Mouse (Mus musculus): ENCODE results near the gene Aplp1. TPM values are rescaled to one million over a fixed set of nuclear protein-coding genes. Genes with fewer than 3 reads are reported as not detected.
"Not testable (repeated sequence)": the region's sequence is repeated elsewhere in the genome, so short reads cannot be mapped to it uniquely, and the experiment has no call there.

Aplp1 gene
- polyA plus RNA-seq (2014; fragmentation: Nextera tagmentation; extraction: Ambion mirVana), result 662 and 710 TPM in 2 replicates

DNA sequence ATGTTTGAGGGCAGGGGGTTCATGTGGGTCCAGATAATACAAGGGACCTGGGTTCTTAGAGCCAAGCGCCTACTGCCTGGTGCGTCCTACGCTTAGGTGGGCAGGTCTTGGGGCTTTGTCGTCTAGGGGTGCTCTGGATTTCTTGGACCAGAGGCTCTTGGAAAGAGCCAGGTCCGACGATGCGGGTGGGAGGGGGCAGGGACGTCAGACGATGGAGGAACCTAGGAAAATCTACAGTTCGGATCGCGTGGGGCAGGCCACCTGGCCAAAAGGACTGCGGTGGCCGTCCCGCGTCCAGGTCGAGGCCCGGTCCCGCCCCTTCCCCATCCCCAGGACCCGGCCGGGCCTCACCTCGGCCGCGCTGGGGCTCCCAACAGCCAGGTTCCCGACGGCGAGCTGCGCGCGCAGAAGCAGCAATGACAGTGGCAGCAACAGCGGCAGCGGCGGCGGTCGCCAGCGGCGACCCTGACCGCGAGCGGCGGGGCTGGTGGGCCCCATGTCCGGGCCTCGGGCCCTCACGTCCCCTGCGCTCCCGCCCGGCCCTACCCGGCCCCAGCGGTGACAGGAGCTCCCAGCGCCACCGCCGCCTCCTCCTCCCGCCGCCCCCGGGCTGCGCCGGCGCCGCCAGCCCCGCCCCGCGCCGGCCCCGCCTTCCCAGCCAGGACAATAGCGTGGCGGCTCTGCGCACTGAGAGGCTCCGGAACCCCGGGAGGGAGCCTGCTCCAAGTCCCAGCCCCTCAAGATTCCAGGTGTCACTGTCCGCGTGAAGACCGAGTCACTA lies at the start of gene Aplp1:
Gene Aplp1, minus strand, starts transcription at position 565 of the 781 bp plus-strand sequence.
- Histone ChIP-seq H3K9me3 (ENCODE audit: control insufficient read depth, low read length) (no peaks in the 10 kb centered on the region), H3K4me1 (ENCODE audit: control insufficient read depth, insufficient read depth, low read length) (peaks cover 7% of the 10 kb centered on the region; the same call in 1 of the 2 replicates), H3K9ac (replicated peaks; ENCODE audit: low read length) (peak within 1 kb of the TSS; percentile 99), H3K36me3 (ENCODE audit: control insufficient read depth, insufficient read depth, low read length) (peaks cover 31% of the 10 kb centered on the region), H3K4me3 (replicated peaks; ENCODE audit: low read depth, low read length) (peak within 1 kb of the TSS; percentile 86), H3K27me3 (ENCODE audit: control insufficient read depth, insufficient read depth, low read length) (no peaks in the 10 kb centered on the region), H3K27ac (replicated peaks; ENCODE audit: low read depth, low read length) (peak within 1 kb of the TSS; percentile 98), H3K4me2 (ENCODE audit: low read length) (peak within 1 kb of the TSS; percentile 90)
- DNase-seq (peak; percentile 92), ATAC-seq (ENCODE audit: low FRiP score, low TSS enrichment) (peak; percentile 87)
- WGBS, result under 1% methylated on average over 62 of the region's 72 CpGs

DNA sequence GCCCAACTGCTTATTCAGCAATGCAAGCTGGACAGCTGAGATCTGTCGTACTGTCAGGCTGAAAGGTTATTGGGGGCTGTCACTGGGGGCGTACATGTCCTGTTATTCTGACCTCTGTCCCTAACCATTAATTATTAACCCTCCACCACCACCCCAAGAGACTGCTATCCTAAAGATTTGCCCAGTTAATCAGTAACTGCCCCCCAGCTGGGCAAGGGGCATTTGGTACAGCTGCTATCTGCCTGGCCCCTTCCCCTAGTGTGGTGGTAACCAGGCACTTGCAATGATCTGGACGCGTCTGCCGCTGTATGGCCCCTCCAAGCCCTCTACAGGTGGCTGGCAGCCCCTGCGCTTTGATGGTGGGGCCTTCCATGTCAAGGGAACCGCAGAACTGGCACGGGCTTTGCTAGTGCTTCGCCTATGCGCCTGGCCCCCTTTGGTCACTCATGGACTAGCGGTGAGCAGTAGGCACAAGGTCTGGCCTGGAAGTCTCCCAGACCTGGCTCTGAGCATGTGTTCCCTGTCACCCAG lies 48.1 kb upstream of the Aplp1 start, which contains the start of gene Prodh2:
Gene Prodh2, plus strand, starts transcription at position 222 of the 531 bp plus-strand sequence.
- DNase-seq (no peak), ATAC-seq (ENCODE audit: low FRiP score, low TSS enrichment) (no peak)
- no peaks in the 10 kb centered on the region for H3K4me1 ChIP-seq (ENCODE audit: control insufficient read depth, insufficient read depth, low read length)
- no peak within 1 kb of the TSS for H3K4me2 ChIP-seq (ENCODE audit: low read length)
- no peak within 1 kb of the TSS for H3K4me3 ChIP-seq (replicated peaks; ENCODE audit: low read depth, low read length)
- H3K36me3 ChIP-seq (ENCODE audit: control insufficient read depth, insufficient read depth, low read length), result no peaks in the 10 kb centered on the region
- WGBS, result 58% methylated on average over 11 of the region's 11 CpGs
- no peak within 1 kb of the TSS for H3K27ac ChIP-seq (replicated peaks; ENCODE audit: low read depth, low read length)
- H3K27me3 ChIP-seq (ENCODE audit: control insufficient read depth, insufficient read depth, low read length), result no peaks in the 10 kb centered on the region
- H3K9me3 ChIP-seq (ENCODE audit: control insufficient read depth, low read length), result no peaks in the 10 kb centered on the region
- H3K9ac ChIP-seq (replicated peaks; ENCODE audit: low read length), result no peak within 1 kb of the TSS

DNA sequence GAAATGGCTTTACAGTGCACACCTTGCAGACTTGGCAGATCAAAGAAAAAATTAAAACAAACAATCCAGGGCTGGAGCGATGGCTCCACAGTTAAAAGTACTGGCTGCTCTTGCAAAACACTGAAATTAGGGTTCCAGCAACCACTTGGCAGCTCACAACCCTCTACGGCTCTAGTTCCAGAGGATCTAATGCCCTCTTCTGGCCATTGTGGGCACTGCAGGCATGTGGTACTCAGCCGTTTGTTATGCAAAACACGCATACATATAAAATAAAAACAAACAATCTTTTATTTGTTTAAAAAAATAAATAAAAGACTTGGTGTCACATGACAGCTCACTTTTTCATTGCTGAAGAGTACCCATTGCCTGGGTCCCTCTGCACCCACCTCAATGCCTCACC lies 47.4 kb upstream of the Aplp1 start:
- WGBS, result 17% methylated on average over 4 of the region's 4 CpGs
- no peaks in the 10 kb centered on the region for H3K27me3 ChIP-seq (ENCODE audit: control insufficient read depth, insufficient read depth, low read length)
- ATAC-seq (ENCODE audit: low FRiP score, low TSS enrichment), result no peak

DNA sequence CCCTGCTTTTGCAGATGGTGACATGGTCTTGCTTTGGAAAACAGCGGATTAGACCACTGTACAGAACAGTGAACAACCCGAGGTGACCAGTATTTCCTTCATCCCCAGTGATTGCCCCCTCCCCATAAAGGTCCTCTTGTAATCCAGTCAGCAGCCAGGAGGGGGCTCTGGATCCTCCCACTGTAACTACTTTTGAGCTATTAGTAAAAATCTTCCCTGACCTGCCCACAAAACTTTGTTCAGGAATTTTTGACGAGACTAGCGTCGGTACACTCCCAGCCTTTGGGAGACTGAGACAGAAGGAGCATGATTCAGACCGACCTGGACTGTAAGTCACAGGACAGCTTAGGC lies 45.6 kb upstream of the Aplp1 start:
- WGBS, result 15% methylated on average over 6 of the region's 6 CpGs
- no peak overlapping the region for H3K9ac ChIP-seq (replicated peaks; ENCODE audit: low read length)
- peak; percentile 17 for DNase-seq
- no peak overlapping the region for H3K4me3 ChIP-seq (replicated peaks; ENCODE audit: low read depth, low read length)
- no peak for ATAC-seq (ENCODE audit: low FRiP score, low TSS enrichment)
- H3K9me3 ChIP-seq (ENCODE audit: control insufficient read depth, low read length), result no peaks in the 10 kb centered on the region
- no peaks in the 10 kb centered on the region for H3K36me3 ChIP-seq (ENCODE audit: control insufficient read depth, insufficient read depth, low read length)
- H3K4me2 ChIP-seq (ENCODE audit: low read length), result no peak overlapping the region
- H3K27me3 ChIP-seq (ENCODE audit: control insufficient read depth, insufficient read depth, low read length), result no peaks in the 10 kb centered on the region
- no peaks in the 10 kb centered on the region for H3K4me1 ChIP-seq (ENCODE audit: control insufficient read depth, insufficient read depth, low read length)
- H3K27ac ChIP-seq (replicated peaks; ENCODE audit: low read depth, low read length), result no peak overlapping the region

More for the DNA sequence above, 47.4 kb upstream of the Aplp1 start:
- H3K9me3 ChIP-seq (ENCODE audit: control insufficient read depth, low read length), result no peaks in the 10 kb centered on the region
- no peak overlapping the region for H3K4me2 ChIP-seq (ENCODE audit: low read length)
- H3K36me3 ChIP-seq (ENCODE audit: control insufficient read depth, insufficient read depth, low read length), result no peaks in the 10 kb centered on the region
- H3K4me3 ChIP-seq (replicated peaks; ENCODE audit: low read depth, low read length), result no peak overlapping the region
- no peaks in the 10 kb centered on the region for H3K4me1 ChIP-seq (ENCODE audit: control insufficient read depth, insufficient read depth, low read length)
- peak; percentile 86 for DNase-seq
- H3K27ac ChIP-seq (replicated peaks; ENCODE audit: low read depth, low read length), result no peak overlapping the region
- no peak overlapping the region for H3K9ac ChIP-seq (replicated peaks; ENCODE audit: low read length)

DNA sequence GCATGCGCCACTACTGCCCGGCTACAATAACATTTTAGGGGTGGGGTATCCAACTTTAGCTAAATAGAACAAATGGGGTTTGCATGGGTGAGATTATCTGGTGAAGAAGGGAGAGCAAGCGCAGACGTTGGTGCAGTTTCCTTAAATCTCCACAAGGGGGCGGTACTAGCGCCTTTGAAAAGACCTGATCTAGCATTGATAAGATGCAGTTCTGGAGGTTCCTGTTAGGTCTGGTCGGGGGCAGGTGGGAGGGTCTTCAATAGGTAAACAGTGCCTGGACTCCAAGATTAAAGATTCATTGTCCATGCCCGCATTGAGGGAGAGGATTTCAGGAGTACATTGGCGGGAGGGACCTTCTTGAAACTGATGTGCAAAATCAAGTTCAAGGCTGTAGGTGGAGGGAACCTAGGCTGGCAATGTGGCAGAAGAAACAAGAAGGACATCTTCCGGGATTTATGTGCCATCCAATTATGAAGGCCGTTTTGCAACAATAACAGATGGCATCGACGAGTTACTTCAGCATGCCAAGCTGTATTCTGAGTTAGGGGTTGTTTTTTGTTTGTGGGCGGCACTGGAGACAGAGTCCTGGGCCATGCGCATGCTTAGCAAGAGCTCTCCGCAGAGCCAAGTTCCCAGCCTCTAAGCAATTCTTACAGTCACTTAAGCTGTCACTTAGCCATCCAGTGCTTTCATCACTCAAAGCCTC lies 45.1 kb upstream of the Aplp1 start:
- Histone ChIP-seq H3K9me3 (ENCODE audit: control insufficient read depth, low read length) (no peaks in the 10 kb centered on the region), H3K27ac (replicated peaks; ENCODE audit: low read depth, low read length) (no peak overlapping the region), H3K36me3 (ENCODE audit: control insufficient read depth, insufficient read depth, low read length) (no peaks in the 10 kb centered on the region), H3K9ac (replicated peaks; ENCODE audit: low read length) (no peak overlapping the region), H3K27me3 (ENCODE audit: control insufficient read depth, insufficient read depth, low read length) (no peaks in the 10 kb centered on the region), H3K4me3 (replicated peaks; ENCODE audit: low read depth, low read length) (no peak overlapping the region), H3K4me2 (ENCODE audit: low read length) (no peak overlapping the region), H3K4me1 (ENCODE audit: control insufficient read depth, insufficient read depth, low read length) (no peaks in the 10 kb centered on the region)
- ATAC-seq (ENCODE audit: low FRiP score, low TSS enrichment) (no peak), DNase-seq (peak; percentile 80)
- 30% methylated on average over 16 of the region's 16 CpGs for WGBS

DNA sequence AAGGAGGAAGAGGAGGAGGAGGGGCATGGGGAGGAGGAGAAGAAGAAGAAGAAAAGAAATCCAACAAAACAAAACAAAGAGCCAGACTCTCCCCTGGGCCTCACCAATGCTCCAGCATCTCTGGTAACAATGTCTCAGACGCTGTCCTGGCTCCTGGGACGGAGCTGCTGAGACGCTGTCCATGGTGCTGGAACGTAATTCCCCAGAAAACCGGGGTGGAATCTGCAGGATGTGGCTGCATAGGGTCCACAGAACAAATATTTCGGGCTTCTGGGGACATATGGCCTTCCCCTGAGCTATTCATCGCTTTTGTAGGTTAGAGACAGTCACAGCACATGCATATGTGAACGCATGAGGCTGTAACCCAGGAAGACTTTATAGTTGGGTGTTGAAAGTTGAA lies 38.9 kb upstream of the Aplp1 start:
- no peak overlapping the region for H3K9ac ChIP-seq (replicated peaks; ENCODE audit: low read length)
- H3K27me3 ChIP-seq (ENCODE audit: control insufficient read depth, insufficient read depth, low read length), result no peaks in the 10 kb centered on the region
- no peak overlapping the region for H3K4me2 ChIP-seq (ENCODE audit: low read length)
- no peaks in the 10 kb centered on the region for H3K9me3 ChIP-seq (ENCODE audit: control insufficient read depth, low read length)
- H3K4me1 ChIP-seq (ENCODE audit: control insufficient read depth, insufficient read depth, low read length), result no peaks in the 10 kb centered on the region
- ATAC-seq (ENCODE audit: low FRiP score, low TSS enrichment) (no peak), DNase-seq (peak; percentile 36)
- H3K4me3 ChIP-seq (replicated peaks; ENCODE audit: low read depth, low read length), result no peak overlapping the region
- 18% methylated on average over 8 of the region's 8 CpGs for WGBS
- no peak overlapping the region for H3K27ac ChIP-seq (replicated peaks; ENCODE audit: low read depth, low read length)
- H3K36me3 ChIP-seq (ENCODE audit: control insufficient read depth, insufficient read depth, low read length), result no peaks in the 10 kb centered on the region

DNA sequence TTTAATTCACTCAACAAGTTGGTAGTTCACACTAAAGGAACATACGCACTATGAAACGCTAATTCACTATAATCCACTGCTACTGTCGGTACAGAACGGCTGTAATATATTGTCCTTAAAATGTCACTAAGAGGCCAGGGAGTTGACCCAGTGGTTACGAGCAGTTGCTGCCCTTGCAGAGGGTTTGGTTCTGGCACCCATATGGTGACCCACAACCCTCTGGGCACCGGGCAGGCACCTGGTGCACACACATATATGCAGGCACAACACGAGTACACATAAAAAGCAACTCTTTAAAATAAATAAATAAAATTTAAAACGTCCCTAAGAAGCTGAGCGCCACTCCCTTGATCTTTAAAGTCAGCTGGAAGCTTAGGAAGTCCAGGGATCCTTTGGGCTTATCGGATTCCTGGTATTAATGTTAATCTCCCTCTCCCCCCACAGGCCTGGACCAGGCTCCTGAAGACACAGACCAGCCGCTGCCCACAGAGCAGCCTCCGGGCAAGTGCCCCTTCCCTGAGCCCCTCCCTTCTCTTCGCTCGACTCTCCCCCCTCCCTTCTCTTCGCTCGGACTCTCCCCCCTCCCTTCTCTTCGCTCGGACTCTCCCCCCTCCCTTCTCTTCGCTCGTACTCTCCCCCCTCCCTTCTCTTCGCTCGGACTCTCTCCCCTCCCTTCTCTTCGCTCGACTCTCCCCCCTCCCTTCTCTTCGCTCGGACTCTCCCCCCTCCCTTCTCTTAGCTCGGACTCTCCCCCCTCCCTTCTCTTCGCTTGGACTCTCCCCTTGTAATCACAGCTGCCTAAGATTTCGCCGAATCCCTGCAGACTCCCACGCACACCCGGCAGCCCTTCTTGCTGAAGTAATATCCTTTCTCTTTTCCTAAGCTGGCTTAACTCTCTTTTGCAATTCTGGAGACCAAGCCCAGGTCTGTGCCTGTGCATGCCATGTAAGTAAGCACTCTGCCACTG lies 32.4 kb upstream of the Aplp1 start:
- 7% methylated on average over 32 of the region's 32 CpGs for WGBS
- Histone ChIP-seq H3K4me2 (ENCODE audit: low read length) (peak overlapping the region; percentile 56), H3K27ac (replicated peaks; ENCODE audit: low read depth, low read length) (peak overlapping the region; percentile 70; the same call in 1 of the 2 replicates)

DNA sequence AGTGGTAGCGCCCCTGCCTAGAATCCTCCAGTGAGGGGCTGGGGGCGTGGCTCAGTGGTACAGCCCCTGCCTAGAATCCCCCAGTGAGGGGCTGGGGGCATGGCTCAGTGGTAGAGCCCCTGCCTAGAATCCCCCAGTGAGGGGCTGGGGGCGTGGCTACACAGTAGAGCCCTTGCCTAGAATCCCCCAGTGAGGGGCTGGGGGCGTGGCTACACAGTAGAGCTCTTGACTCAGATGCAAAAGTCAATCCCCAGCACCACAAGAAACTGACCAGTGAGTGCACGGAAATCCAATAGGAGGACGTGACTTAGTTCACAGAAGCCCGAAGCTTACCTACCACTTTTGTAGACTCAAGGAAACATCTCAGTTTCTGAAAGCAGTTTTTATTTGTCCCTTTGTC lies 30.8 kb upstream of the Aplp1 start:
- H3K4me1 ChIP-seq (ENCODE audit: control insufficient read depth, insufficient read depth, low read length); ATAC-seq (ENCODE audit: low FRiP score, low TSS enrichment); H3K36me3 ChIP-seq (ENCODE audit: control insufficient read depth, insufficient read depth, low read length); H3K27ac ChIP-seq (replicated peaks; ENCODE audit: low read depth, low read length); H3K27me3 ChIP-seq (ENCODE audit: control insufficient read depth, insufficient read depth, low read length); H3K9ac ChIP-seq (replicated peaks; ENCODE audit: low read length); H3K4me3 ChIP-seq (replicated peaks; ENCODE audit: low read depth, low read length); H3K9me3 ChIP-seq (ENCODE audit: control insufficient read depth, low read length); H3K4me2 ChIP-seq (ENCODE audit: low read length); DNase-seq: not testable (repeated sequence)
- WGBS, result 87% methylated on average over 6 of the region's 7 CpGs

More for the DNA sequence above, 32.4 kb upstream of the Aplp1 start:
- H3K36me3 ChIP-seq (ENCODE audit: control insufficient read depth, insufficient read depth, low read length), result no peaks in the 10 kb centered on the region
- H3K4me3 ChIP-seq (replicated peaks; ENCODE audit: low read depth, low read length), result peak overlapping the region; percentile 31
- no peaks in the 10 kb centered on the region for H3K9me3 ChIP-seq (ENCODE audit: control insufficient read depth, low read length)
- peak overlapping the region; percentile 36 for H3K9ac ChIP-seq (replicated peaks; ENCODE audit: low read length)
- ATAC-seq (ENCODE audit: low FRiP score, low TSS enrichment), result no peak
- no peaks in the 10 kb centered on the region for H3K27me3 ChIP-seq (ENCODE audit: control insufficient read depth, insufficient read depth, low read length)
- DNase-seq, result peak; percentile 77
- 0 out of 2 replicates have a peak, but pooled peaks cover 3% of the 10 kb centered on the region for H3K4me1 ChIP-seq (ENCODE audit: control insufficient read depth, insufficient read depth, low read length)

Measured in midbrain, embryonic 14.5 days (tissue).